17 mouse cellular contexts compared by ENCODE assay signal in the genomic region with DNA sequence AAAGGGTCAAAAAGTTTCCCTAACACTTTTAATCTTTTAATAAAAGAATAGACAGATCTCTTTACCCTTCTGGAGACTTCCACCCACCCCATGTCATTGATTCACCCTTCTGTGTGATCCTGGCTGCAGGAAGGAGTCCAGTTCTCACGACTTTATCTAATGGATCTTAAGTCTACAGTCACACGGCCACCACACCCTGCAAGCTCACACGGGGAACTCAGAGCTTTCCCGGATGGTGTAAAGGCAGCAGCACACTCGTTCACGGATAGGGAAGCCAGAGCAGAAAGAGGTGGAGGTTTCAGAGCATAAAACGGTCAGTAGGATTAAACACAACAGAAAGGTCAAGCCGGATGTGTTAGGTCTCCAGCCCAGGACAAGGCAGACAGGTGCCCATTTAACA. TPM values are rescaled to one million over a fixed set of nuclear protein-coding genes. Genes with fewer than 3 reads are reported as not detected.
"Had no signal": no experiment of that assay in that cellular context is flagged by ENCODE, and none has a peak within 500 bp of the region (broad histone marks: within the 10 kb centered on the region; RNA-seq: fewer than 3 reads in every experiment).

No protein-coding gene starts in this region.

- H3K4me2 ChIP-seq: liver, embryonic 12.5 days; liver, embryonic 15.5 days; lung, embryonic 15.5 days; midbrain, embryonic 13.5 days; neural tube, embryonic 12.5 days; neural tube, embryonic 15.5 days had no signal

- H3K4me3 ChIP-seq: left cerebral cortex, adult 2 months; limb, embryonic 13.5 days; liver, embryonic 12.5 days; liver, embryonic 15.5 days; lung, embryonic 15.5 days; megakaryocyte, embryonic 14.5 days; midbrain, embryonic 10.5 days; midbrain, embryonic 13.5 days; neural tube, embryonic 12.5 days; neural tube, embryonic 15.5 days had no signal

- H3K36me3 ChIP-seq: limb, embryonic 13.5 days; liver, embryonic 12.5 days; liver, embryonic 15.5 days; lung, embryonic 15.5 days; midbrain, embryonic 10.5 days; midbrain, embryonic 13.5 days; neural tube, embryonic 12.5 days; neural tube, embryonic 15.5 days had no signal

- H3K9me3 ChIP-seq: limb, embryonic 13.5 days; liver, embryonic 12.5 days; liver, embryonic 15.5 days; lung, embryonic 15.5 days; midbrain, embryonic 10.5 days; midbrain, embryonic 13.5 days; neural tube, embryonic 12.5 days; neural tube, embryonic 15.5 days had no signal

- H3K9ac ChIP-seq: limb, embryonic 13.5 days; liver, embryonic 12.5 days; liver, embryonic 15.5 days; lung, embryonic 15.5 days; midbrain, embryonic 13.5 days; neural tube, embryonic 12.5 days; neural tube, embryonic 15.5 days had no signal

- ATAC-seq: liver, embryonic 12.5 days; midbrain, embryonic 13.5 days had no signal

- DNase-seq: kidney, adult 2 months; layer of hippocampus, postnatal 36 days; lung, adult 18-20 months; lung, postnatal 10 days; right cerebral cortex, postnatal 25 days; thymus, postnatal 25 days had no signal

- H3K27ac ChIP-seq: kidney, postnatal 0 days; left cerebral cortex, adult 2 months; limb, embryonic 13.5 days; liver, embryonic 12.5 days; liver, embryonic 15.5 days; lung, embryonic 15.5 days; midbrain, embryonic 10.5 days; midbrain, embryonic 13.5 days; neural tube, embryonic 12.5 days; neural tube, embryonic 15.5 days had no signal

RNA-seq across cellular contexts. Expression of a gene that starts 2.1 kb away (rescaled TPM):
- total RNA-seq: layer of hippocampus, postnatal 36 days had no signal
